Mouse (Mus musculus) lung, postnatal 10 days (tissue): ENCODE measurements at regions not wholly inside any gene's neighbourhood (a gene's known extent, or its start where the extent isn't known, plus 50 kb on each side); places are given as distances from the start of the nearest gene placed in this dataset.
A peak's percentile ranks its signal among the peaks of the same experiment; 100 is the strongest.

Experiments
- DNase-seq: peaks from one replicate; pipeline ENCODE4 v3.0.0; 2021

GRCm38 (mm10) chr7:75923951-75924467 is 75.9 kb downstream of the Klhl25 start:
- DNase-seq = no peak

- DNase-seq = peak; percentile 29
These were observed 79.4 kb downstream of the Klhl25 start for GRCm38 (mm10) chr7:75927537-75927936.

- DNase-seq = no peak
These were observed 95.7 kb downstream of the Klhl25 start for GRCm38 (mm10) chr7:75943844-75944243.

GRCm38 (mm10) chr7:75955671-75956070 is 107.6 kb downstream of the Klhl25 start:
- DNase-seq = no peak

GRCm38 (mm10) chr7:75957366-75957765 is 109.3 kb downstream of the Klhl25 start:
- no peak for DNase-seq

- no peak for DNase-seq
These were observed 112.0 kb downstream of the Klhl25 start for GRCm38 (mm10) chr7:75959903-75960620.

GRCm38 (mm10) chr7:75968177-75968576 is 120.1 kb downstream of the Klhl25 start:
- no peak for DNase-seq

GRCm38 (mm10) chr7:75970914-75971313 is 122.8 kb downstream of the Klhl25 start:
- DNase-seq = no peak

- no peak for DNase-seq
These were observed 123.6 kb downstream of the Klhl25 start for GRCm38 (mm10) chr7:75971706-75972105.

- no peak for DNase-seq
These were observed 133.4 kb downstream of the Klhl25 start for GRCm38 (mm10) chr7:75981560-75981959.

- DNase-seq = no peak
These were observed 135.1 kb downstream of the Klhl25 start for GRCm38 (mm10) chr7:75983029-75983808.

GRCm38 (mm10) chr7:75983809-75984171 is 135.7 kb downstream of the Klhl25 start:
- no peak for DNase-seq

GRCm38 (mm10) chr7:75998853-75999252 is 150.7 kb downstream of the Klhl25 start:
- no peak for DNase-seq

GRCm38 (mm10) chr7:75999324-75999907 is 151.3 kb downstream of the Klhl25 start:
- DNase-seq = no peak

- DNase-seq = no peak
These were observed 152.9 kb downstream of the Klhl25 start for GRCm38 (mm10) chr7:76001012-76001411.

GRCm38 (mm10) chr7:76008226-76008625 is 160.1 kb downstream of the Klhl25 start:
- DNase-seq = no peak

GRCm38 (mm10) chr7:76047743-76048142 is 181.9 kb upstream of the Agbl1 start:
- DNase-seq = no peak

GRCm38 (mm10) chr7:76049342-76049741 is 180.3 kb upstream of the Agbl1 start:
- DNase-seq = no peak

- no peak for DNase-seq
These were observed 175.8 kb upstream of the Agbl1 start for GRCm38 (mm10) chr7:76053843-76054242.

GRCm38 (mm10) chr7:76099149-76099548 is 130.5 kb upstream of the Agbl1 start:
- DNase-seq = no peak

- no peak for DNase-seq
These were observed 108.3 kb upstream of the Agbl1 start for GRCm38 (mm10) chr7:76121242-76121844.

- no peak for DNase-seq
These were observed 102.0 kb upstream of the Agbl1 start for GRCm38 (mm10) chr7:76127641-76128111.

GRCm38 (mm10) chr7:76142455-76142854 is 87.2 kb upstream of the Agbl1 start:
- no peak for DNase-seq
